Mouse (Mus musculus) natural killer cell, adult 2 months (primary cell): Measurements from ENCODE around the gene Zfp418.
A peak's percentile ranks its signal among the peaks of the same experiment; 100 is the strongest.
"Not testable (repeated sequence)": the region's sequence is repeated elsewhere in the genome, so short reads cannot be mapped to it uniquely, and the experiment has no call there.

Experiments
- DNase-seq, 2 experiments: peaks; one replicate each; pipeline ENCODE4 v3.0.0; 2022; ENCODE audit warnings: low spot score in 2 of 2

The Zfp418 gene

GRCm38 (mm10) chr7:7171227-7172147, at the start of gene Zfp418:
Zfp418 (plus strand) TSS chr7:7171330.
- DNase-seq: peak; percentile 15 to 30

GRCm38 (mm10) chr7:7121602-7121980, 49.5 kb upstream of the Zfp418 start:
- DNase-seq: no peak

GRCm38 (mm10) chr7:7130491-7131124, 40.5 kb upstream of the Zfp418 start:
- DNase-seq: not testable (repeated sequence)

GRCm38 (mm10) chr7:7132751-7133150, 38.4 kb upstream of the Zfp418 start:
- DNase-seq: no peak

GRCm38 (mm10) chr7:7136379-7136866, 34.7 kb upstream of the Zfp418 start, which contains the start of gene Zfp773:
Zfp773 (minus strand) TSS chr7:7136755.
- peak in 1 of 2 experiments; percentile 10 for DNase-seq

GRCm38 (mm10) chr7:7144215-7144614, 26.9 kb upstream of the Zfp418 start:
- DNase-seq: no peak

- no peak for DNase-seq
These were observed 25.0 kb upstream of the Zfp418 start for GRCm38 (mm10) chr7:7145991-7146608.

GRCm38 (mm10) chr7:7185897-7186296, 14.8 kb downstream of the Zfp418 start:
- no peak for DNase-seq

- DNase-seq: no peak
These were observed 16.5 kb downstream of the Zfp418 start for GRCm38 (mm10) chr7:7187417-7188190.

- DNase-seq: peak; percentile 31 to 57
These were observed 17.2 kb downstream of the Zfp418 start for GRCm38 (mm10) chr7:7188191-7188942.

- peak; percentile 38 to 42 for DNase-seq
These were observed 38.4 kb downstream of the Zfp418 start, which contains the start of gene Zfp772 for GRCm38 (mm10) chr7:7209313-7210151. Zfp772 (minus strand) TSS chr7:7209998.
